Mouse (Mus musculus): ENCODE measurements around the gene Sh3pxd2a.

DNA sequence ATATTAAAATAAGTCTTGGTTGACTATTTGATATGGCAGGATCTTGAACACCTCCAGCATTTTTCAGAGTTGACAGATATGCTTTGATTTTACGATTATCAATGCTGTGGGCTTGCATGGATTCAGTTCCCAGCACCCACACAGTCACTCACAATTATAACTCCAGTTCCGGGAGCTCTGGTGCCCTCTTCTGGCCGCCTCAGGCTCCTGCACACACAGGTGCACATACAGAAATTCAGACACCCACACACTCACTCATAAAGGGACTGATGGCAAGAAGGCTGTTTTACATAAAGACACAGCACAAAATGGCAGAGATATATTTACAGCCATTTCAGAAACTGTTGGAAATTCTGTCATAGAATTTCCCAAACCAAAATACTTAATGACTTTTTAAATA, 25.0 kb upstream of the Sh3pxd2a start:
- TF ChIP-seq CTCF (IDR thresholded peaks at IDR 0.05; ENCODE audit: low read depth) (peak; percentile 36; the same call in 1 of the 2 replicates), EP300 (IDR thresholded peaks at IDR 0.05; ENCODE audit: low read depth) (no peak)

Data from liver, postnatal 0 days (tissue).